Mouse (Mus musculus) CH12.LX (cell line): ENCODE results near the gene Foxp1. TPM values are rescaled to one million over a fixed set of nuclear protein-coding genes. Genes with fewer than 3 reads are reported as not detected.

Source experiments
- DNase-seq: peaks from one replicate; pipeline ENCODE4 v3.0.0-alpha.2; 2013; ENCODE audit errors: extremely low read depth
- H3K27ac ChIP-seq: 2 replicates; pipeline ENCODE4 v1.5.1; 2012; ENCODE audit warnings: low read depth, mild to moderate bottlenecking, control low read depth, moderate library complexity; ENCODE audit not compliant: insufficient read depth
- H3K27me3 ChIP-seq: replicated peaks from 2 replicates; pipeline ENCODE3; 2012; ENCODE audit warnings: inconsistent platforms
- H3K36me3 ChIP-seq, 2 experiments: replicated peaks in 1 of 2; 2 replicates each; pipeline versions ENCODE3 to v1.6.1; 2012; ENCODE audit warnings: inconsistent platforms in 1 of 2, low read length in 1 of 2, mild to moderate bottlenecking in 1 of 2, mixed read lengths in 1 of 2, moderate library complexity in 1 of 2; ENCODE audit not compliant: control insufficient read depth in 1 of 2, insufficient read depth in 1 of 2
- H3K4me1 ChIP-seq, 2 experiments: 2 replicates each; pipeline ENCODE4 v1.6.1; 2012; ENCODE audit warnings: inconsistent platforms in 1 of 2, moderate library complexity in 1 of 2; ENCODE audit not compliant: insufficient read depth in 2 of 2, control insufficient read depth in 1 of 2
- H3K4me2 ChIP-seq: 2 replicates; pipeline ENCODE4 v1.6.1; 2012; ENCODE audit warnings: low read depth, mild to moderate bottlenecking, control low read depth; ENCODE audit not compliant: poor library complexity, insufficient read depth, severe bottlenecking
- H3K4me3 ChIP-seq, 3 experiments: fragments of 150-350 bp in 1 of 3; sonication (generic) in 1 of 3; replicated peaks in 1 of 3; 2 replicates each; pipeline versions ENCODE3 to v1.5.1; 2011 to 2012; ENCODE audit warnings: low read depth in 2 of 3, low read length in 2 of 3, mild to moderate bottlenecking in 2 of 3, moderate library complexity in 2 of 3, control low read depth in 1 of 3, improper control_type of control experiment in 1 of 3, inconsistent platforms in 1 of 3, mixed read lengths in 1 of 3; ENCODE audit not compliant: poor library complexity in 1 of 3
- H3K79me2 ChIP-seq: replicated peaks from 2 replicates; pipeline ENCODE4 v1.6.1; 2012; ENCODE audit warnings: mild to moderate bottlenecking, moderate library complexity; ENCODE audit not compliant: control insufficient read depth, poor library complexity, insufficient read depth, severe bottlenecking; ENCODE audit errors: extremely low read depth
- H3K9ac ChIP-seq: 2 replicates; pipeline ENCODE4 v1.6.1; 2012; ENCODE audit warnings: low read depth, mild to moderate bottlenecking, control low read depth, moderate library complexity; ENCODE audit not compliant: insufficient read depth
- H3K9me3 ChIP-seq: replicated peaks from 2 replicates; pipeline ENCODE3; 2012; ENCODE audit warnings: low read length, inconsistent platforms, mixed read lengths
- CHD1 ChIP-seq: IDR thresholded peaks from 2 replicates; pipeline ENCODE4 v1.6.1; 2012; ENCODE audit warnings: low read depth, low read length, improper control_type of control experiment, inconsistent platforms
- CTCF ChIP-seq, 2 experiments: IDR thresholded peaks in 1 of 2; conservative IDR thresholded peaks in 1 of 2; 2 replicates each; pipeline ENCODE4 v1.5.1; 2011 to 2012; ENCODE audit warnings: low read depth in 2 of 2, low read length in 2 of 2, improper control_type of control experiment in 1 of 2, inconsistent platforms in 1 of 2, mild to moderate bottlenecking in 1 of 2, moderate library complexity in 1 of 2
- ELF1 ChIP-seq: IDR thresholded peaks from 2 replicates; pipeline ENCODE4 v1.6.1; 2014; ENCODE audit warnings: low read depth, mild to moderate bottlenecking, inconsistent platforms, low read length, improper control_type of control experiment
- EP300 ChIP-seq: IDR thresholded peaks from 2 replicates; pipeline ENCODE4 v1.6.1; 2011; ENCODE audit warnings: low read length, improper control_type of control experiment
- ETS1 ChIP-seq: conservative IDR thresholded peaks from 2 replicates; pipeline ENCODE4 v1.6.1; 2012; ENCODE audit warnings: low read depth, mild to moderate bottlenecking, inconsistent platforms, low read length, improper control_type of control experiment, moderate library complexity
- GABPA ChIP-seq: IDR thresholded peaks from 2 replicates; pipeline ENCODE4 v1.6.1; 2012; ENCODE audit warnings: low read depth, low read length, improper control_type of control experiment, inconsistent platforms; ENCODE audit not compliant: insufficient replicate concordance
- HCFC1 ChIP-seq: IDR thresholded peaks from 2 replicates; pipeline ENCODE4 v1.6.1; 2012; ENCODE audit warnings: low read depth, mild to moderate bottlenecking, inconsistent platforms, low read length, improper control_type of control experiment
- IRF4 ChIP-seq: IDR thresholded peaks from 2 replicates; pipeline ENCODE4 v1.6.1; 2014; ENCODE audit warnings: low read depth, mild to moderate bottlenecking, inconsistent platforms, low read length, improper control_type of control experiment
- JUND ChIP-seq: conservative IDR thresholded peaks from 2 replicates; pipeline ENCODE4 v1.6.1; 2011; ENCODE audit warnings: low read depth, low read length, improper control_type of control experiment
- MAFK ChIP-seq: IDR thresholded peaks from 2 replicates; pipeline ENCODE4 v1.6.1; 2011; ENCODE audit warnings: low read length, improper control_type of control experiment; ENCODE audit not compliant: insufficient replicate concordance
- MAX ChIP-seq: IDR thresholded peaks from 2 replicates; pipeline ENCODE4 v1.6.1; 2011; ENCODE audit warnings: low read length, improper control_type of control experiment
- MEF2A ChIP-seq: IDR thresholded peaks from 2 replicates; pipeline ENCODE4 v1.6.1; 2014; ENCODE audit warnings: low read depth, mild to moderate bottlenecking, inconsistent platforms, low read length, improper control_type of control experiment, borderline replicate concordance
- MXI1 ChIP-seq: IDR thresholded peaks from 2 replicates; pipeline ENCODE4 v1.6.1; 2011; ENCODE audit warnings: mild to moderate bottlenecking, low read depth, low read length, improper control_type of control experiment
- MYC ChIP-seq: IDR thresholded peaks from 2 replicates; pipeline ENCODE4 v1.6.1; 2011; ENCODE audit warnings: low read depth, mild to moderate bottlenecking, improper control_type of control experiment, low read length
- NELFE ChIP-seq: IDR thresholded peaks from 2 replicates; pipeline ENCODE4 v1.6.1; 2011; ENCODE audit warnings: low read depth, low read length, improper control_type of control experiment
- NRF1 ChIP-seq: IDR thresholded peaks from 2 replicates; pipeline ENCODE4 v1.6.1; 2014; ENCODE audit warnings: low read depth, mild to moderate bottlenecking, inconsistent platforms, low read length, improper control_type of control experiment, moderate library complexity
- PAX5 ChIP-seq: IDR thresholded peaks from 2 replicates; pipeline ENCODE4 v1.6.1; 2012; ENCODE audit warnings: low read length, inconsistent platforms, mixed read lengths
- POLR2A ChIP-seq: IDR thresholded peaks from 2 replicates; pipeline ENCODE4 v1.6.1; 2011; ENCODE audit warnings: low read depth, mild to moderate bottlenecking, improper control_type of control experiment, low read length
- POLR2AphosphoS2 ChIP-seq: IDR thresholded peaks from 2 replicates; pipeline ENCODE4 v1.6.1; 2011; ENCODE audit warnings: low read depth, low read length, improper control_type of control experiment
- RAD21 ChIP-seq: IDR thresholded peaks from 2 replicates; pipeline ENCODE4 v1.6.1; 2011; ENCODE audit warnings: low read depth, mild to moderate bottlenecking, low read length, improper control_type of control experiment, moderate library complexity
- RCOR1 ChIP-seq: conservative IDR thresholded peaks from 2 replicates; pipeline ENCODE4 v1.6.1; 2012; ENCODE audit warnings: low read depth, mild to moderate bottlenecking, inconsistent platforms, low read length, improper control_type of control experiment
- SIN3A ChIP-seq: IDR thresholded peaks from 2 replicates; pipeline ENCODE4 v1.6.1; 2012; ENCODE audit warnings: low read length, improper control_type of control experiment, inconsistent platforms
- SMC3 ChIP-seq: IDR thresholded peaks from 2 replicates; pipeline ENCODE4 v1.6.1; 2011; ENCODE audit warnings: low read depth, low read length, improper control_type of control experiment
- TBP ChIP-seq: conservative IDR thresholded peaks from 2 replicates; pipeline ENCODE4 v1.6.1; 2011; ENCODE audit warnings: low read depth, low read length, improper control_type of control experiment
- UBTF ChIP-seq: IDR thresholded peaks from 2 replicates; pipeline ENCODE4 v1.6.1; 2012; ENCODE audit warnings: low read depth, mild to moderate bottlenecking, inconsistent platforms, low read length, improper control_type of control experiment, moderate library complexity
- USF1 ChIP-seq: IDR thresholded peaks from 2 replicates; pipeline ENCODE4 v1.6.1; 2014; ENCODE audit warnings: low read depth, mild to moderate bottlenecking, inconsistent platforms, low read length, improper control_type of control experiment
- USF2 ChIP-seq: conservative IDR thresholded peaks from 2 replicates; pipeline ENCODE4 v1.6.1; 2011; ENCODE audit warnings: low read depth, low read length, improper control_type of control experiment
- ZC3H11A ChIP-seq: IDR thresholded peaks from 2 replicates; pipeline ENCODE4 v1.6.1; 2012; ENCODE audit warnings: low read depth, mild to moderate bottlenecking, inconsistent platforms, low read length, improper control_type of control experiment
- ZKSCAN1 ChIP-seq: IDR thresholded peaks from 2 replicates; pipeline ENCODE4 v1.6.1; 2012; ENCODE audit warnings: low read depth, inconsistent platforms, low read length, improper control_type of control experiment, borderline replicate concordance
- ZMIZ1 ChIP-seq: IDR thresholded peaks from 2 replicates; pipeline ENCODE4 v1.6.1; 2012; ENCODE audit warnings: low read depth, mild to moderate bottlenecking, inconsistent platforms, low read length, improper control_type of control experiment
- ZNF384 ChIP-seq: IDR thresholded peaks from 2 replicates; pipeline ENCODE4 v1.6.1; 2012; ENCODE audit warnings: low read depth, low read length, improper control_type of control experiment, inconsistent platforms
- dilution Hi-C: fragments of 300-500 bp; cut with MboI; formaldehyde crosslinking; loops from 2 replicates; pipeline ENCODE4 v1.14.3; 2020; ENCODE audit warnings: low sequenced_read_pairs; ENCODE audit not compliant: extremely low pct_unique_long_range_greater_than_20kb, extremely low pct_ligation_motif_present
- in situ Hi-C: fragments of 300-500 bp; cut with MboI; formaldehyde crosslinking; loops from 3 replicates; pipeline ENCODE4 v1.14.3; 2019; ENCODE audit warnings: low sequenced_read_pairs, low pct_ligation_motif_present, low pct_unique_long_range_greater_than_20kb, mixed read lengths
- polyA plus RNA-seq: library from polyadenylated mRNA; unstranded; fragments of >175 nt; gene quantifications from 2 replicates; pipeline ENCODE4 v1.2.1, GENCODE M21; 2012; ENCODE audit warnings: low read depth; ENCODE audit not compliant: insufficient read length
- total RNA-seq, 2 experiments: library from RNA; depleted of rRNA; stranded (reverse); fragments of 300-350 nt in 1 of 2; fragments of >200 nt in 1 of 2; gene quantifications; 2 replicates each; pipeline ENCODE4 v1.2.3; 2012 to 2014

The Foxp1 gene
- total and polyA plus RNA-seq, 3 experiments, result 66.5 to 105 (median 87.4) TPM

DNA sequence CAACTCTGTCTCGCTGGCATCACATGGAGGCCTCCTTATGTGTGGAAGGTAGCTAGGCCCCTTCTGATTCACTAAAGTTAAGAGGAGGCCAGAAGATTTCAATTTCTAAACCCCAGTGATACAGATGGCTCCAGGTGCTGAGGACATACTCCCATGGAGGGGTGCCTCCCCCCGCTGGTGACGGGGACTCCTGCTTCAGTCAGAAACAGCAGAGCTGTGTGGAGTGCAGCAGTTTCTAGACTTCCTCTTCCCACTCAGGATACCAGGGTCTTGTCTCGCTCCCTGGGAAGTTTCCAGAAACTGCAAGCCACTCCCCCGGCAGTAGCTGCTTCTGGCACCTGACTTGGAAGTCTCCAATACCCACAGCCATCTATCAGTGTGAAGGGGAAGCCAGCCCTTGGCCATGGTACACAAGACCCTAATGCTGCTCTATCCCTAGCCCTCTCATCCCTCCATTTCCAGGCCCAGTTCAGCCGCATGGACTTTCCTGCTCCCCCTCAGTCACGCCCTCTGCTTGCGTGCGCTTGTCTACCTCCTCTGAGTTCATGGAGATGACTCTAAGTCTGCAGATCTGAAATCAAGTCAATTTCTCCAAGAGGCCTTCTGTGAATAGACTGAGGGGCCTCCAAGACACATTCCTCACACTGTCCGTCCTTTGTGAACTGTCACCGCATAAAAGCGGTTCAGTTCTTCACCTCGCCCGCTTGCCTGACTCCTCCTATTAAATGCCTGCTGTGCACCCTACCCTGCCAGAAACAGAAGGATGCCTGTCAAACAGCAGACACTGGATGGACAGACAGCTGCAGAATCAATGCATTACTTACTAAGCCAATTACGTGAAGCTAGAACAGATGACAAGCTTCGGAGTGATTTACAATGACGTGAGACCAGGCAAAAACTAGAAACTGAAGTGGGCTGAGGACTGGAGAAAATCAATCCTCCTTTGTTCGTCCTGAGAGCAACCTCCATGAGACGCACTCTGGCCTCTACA is 202.8 kb downstream of the Foxp1 start:
- Histone ChIP-seq H3K36me3 (no peaks in the 10 kb centered on the region), H3K79me2 (peaks cover 6% of the 10 kb centered on the region)
- DNase-seq, result no peak
- TF ChIP-seq IRF4 (no peak), ZMIZ1 (no peak), RCOR1 (no peak), JUND (no peak), MYC (no peak), USF1 (no peak), POLR2AphosphoS2 (no peak), TBP (no peak), RAD21 (peak; percentile 51), HCFC1 (no peak), MXI1 (no peak), ZKSCAN1 (no peak), CHD1 (no peak), MEF2A (no peak), SMC3 (peak; percentile 35), NELFE (no peak), POLR2A (no peak), CTCF (conservative IDR thresholded peaks at IDR 0.05 in 1 of 2, IDR thresholded peaks at IDR 0.05 in 1 of 2; ENCODE audit: low read depth in 2 of 2, low read length in 2 of 2) (peak in 1 of 2 experiments; percentile 41; a peak in 2 of 4 replicates), MAFK (no peak)
- TF ChIP-seq, all 38 proteins: peak for 3
- no peak overlapping the region for H3K9ac ChIP-seq
- H3K4me3 ChIP-seq, result no peak overlapping the region
- peaks cover 23 to 47% of the 10 kb centered on the region in 2 experiments for H3K4me1 ChIP-seq
- H3K9me3 ChIP-seq, result no peaks in the 10 kb centered on the region
- H3K27ac ChIP-seq, result no peak overlapping the region
- no peaks in the 10 kb centered on the region for H3K27me3 ChIP-seq
- H3K4me2 ChIP-seq, result no peak overlapping the region
- dilution Hi-C loops (no loop called here), in situ Hi-C loops (no loop called here)

DNA sequence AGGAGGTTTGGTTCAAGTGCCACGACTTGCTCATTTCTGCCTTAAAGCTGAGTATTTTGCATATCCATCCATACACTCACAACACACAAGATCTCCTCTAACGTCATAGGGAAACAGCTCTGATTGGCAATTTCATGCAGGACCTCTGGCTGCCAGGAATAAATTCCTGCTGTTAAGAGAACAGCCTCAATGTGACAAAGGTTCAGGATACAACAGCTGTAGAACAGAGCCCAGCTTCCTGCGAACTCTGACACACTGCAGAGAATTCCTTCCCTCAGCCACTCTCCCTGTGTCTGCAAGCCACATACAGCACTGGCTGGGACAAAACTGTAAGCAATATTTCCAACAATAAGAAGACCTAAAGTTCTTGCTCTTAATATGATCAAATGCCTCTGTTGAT is 207.8 kb downstream of the Foxp1 start:
- peaks cover 8 to 20% of the 10 kb centered on the region in 2 experiments for H3K4me1 ChIP-seq
- TF ChIP-seq RAD21 (no peak), USF2 (no peak), MAX (no peak), NELFE (no peak), PAX5 (no peak), GABPA (no peak), CHD1 (no peak), CTCF (conservative IDR thresholded peaks at IDR 0.05 in 1 of 2, IDR thresholded peaks at IDR 0.05 in 1 of 2; ENCODE audit: low read depth in 2 of 2, low read length in 2 of 2) (no peak), ETS1 (no peak), SIN3A (no peak), ZC3H11A (no peak), ELF1 (no peak), RCOR1 (no peak), MYC (no peak), ZNF384 (no peak), EP300 (no peak), UBTF (no peak), NRF1 (no peak)
- in situ Hi-C loops, result no loop called here
- no peaks in the 10 kb centered on the region for H3K27me3 ChIP-seq
- dilution Hi-C loops, result no loop called here
- H3K9ac ChIP-seq, result no peak overlapping the region
- 0 out of 2 replicates have a peak, but pooled peaks cover 2% of the 10 kb centered on the region for H3K79me2 ChIP-seq
- H3K4me3 ChIP-seq, result no peak overlapping the region
- H3K9me3 ChIP-seq, result no peaks in the 10 kb centered on the region
- H3K27ac ChIP-seq, result no peak overlapping the region
- no peak for DNase-seq
- no peak overlapping the region for H3K4me2 ChIP-seq
- H3K36me3 ChIP-seq, result peaks cover 0 to 5% of the 10 kb centered on the region in 2 experiments
